Mouse (Mus musculus) kidney, embryonic 14.5 days (tissue): Measurements from ENCODE around the gene Plekha5. TPM values are rescaled to one million over a fixed set of nuclear protein-coding genes. Genes with fewer than 3 reads are reported as not detected.

Source experiments
- ATAC-seq: fragments of 200-750 bp; cut with Nextera tagmentation; 2 replicates; pipeline ENCODE4 v1.8.0; 2017; ENCODE audit warnings: moderate number of reproducible peaks, mild to moderate bottlenecking, moderate TSS enrichment, moderate library complexity; ENCODE audit not compliant: low FRiP score, low TSS enrichment
- H3K27ac ChIP-seq: fragments of 300-500 bp; sonication (generic); 2 replicates; pipeline ENCODE4 v1.5.1; 2014; ENCODE audit warnings: low read depth, mild to moderate bottlenecking, low read length, moderate library complexity, mixed read lengths
- H3K27me3 ChIP-seq: fragments of 300-500 bp; sonication (generic); 2 replicates; pipeline ENCODE4 v1.6.1; 2014; ENCODE audit warnings: mild to moderate bottlenecking, low read length; ENCODE audit not compliant: control insufficient read depth, insufficient read depth
- H3K36me3 ChIP-seq: fragments of 300-500 bp; sonication (generic); 2 replicates; pipeline ENCODE4 v1.6.1; 2014; ENCODE audit warnings: low read length, mixed read lengths; ENCODE audit not compliant: control insufficient read depth, insufficient read depth
- H3K4me1 ChIP-seq: fragments of 300-500 bp; sonication (generic); 2 replicates; pipeline ENCODE4 v1.6.1; 2014; ENCODE audit warnings: low read length, mixed read lengths; ENCODE audit not compliant: control insufficient read depth, insufficient read depth
- H3K4me2 ChIP-seq: fragments of 300-500 bp; sonication (generic); replicated peaks from 2 replicates; pipeline ENCODE4 v1.6.1; 2014; ENCODE audit warnings: low read depth, mild to moderate bottlenecking, low read length
- H3K4me3 ChIP-seq: fragments of 300-500 bp; sonication (generic); 2 replicates; pipeline ENCODE4 v1.5.1; 2014; ENCODE audit warnings: mild to moderate bottlenecking, low read length
- H3K9ac ChIP-seq: fragments of 300-500 bp; sonication (generic); 2 replicates; pipeline ENCODE4 v1.6.1; 2014; ENCODE audit warnings: low read depth, mild to moderate bottlenecking, low read length, moderate library complexity
- H3K9me3 ChIP-seq: fragments of 300-500 bp; sonication (generic); 2 replicates; pipeline ENCODE4 v1.6.1; 2016; ENCODE audit warnings: low read length; ENCODE audit not compliant: control insufficient read depth
- WGBS: fragments of 180-500 bp; shearing (Covaris S2); extraction: QIAGEN DNeasy Blood & Tissue Kit; methylation state at CpG from one replicate; pipeline ENCODE4 v1.1.7; 2014; 5-methylcytosine and 5-hydroxymethylcytosine counted together
- polyA plus RNA-seq: library from polyadenylated mRNA; unstranded; fragments of >200 nt; fragmentation: Nextera tagmentation; extraction: Ambion mirVana; gene quantifications from 2 replicates; pipeline ENCODE4 v1.2.1, GENCODE M21; 2014

Plekha5 gene
- polyA plus RNA-seq, 1 experiment from 2014 or later, result 63.4 TPM

- H3K27me3 ChIP-seq, result no peaks in the 10 kb centered on the region
- peaks cover 72% of the 10 kb centered on the region for H3K36me3 ChIP-seq
- WGBS, result 94% methylated on average over 12 of the region's 12 CpGs
- H3K4me1 ChIP-seq, result no peaks in the 10 kb centered on the region
- H3K4me3 ChIP-seq, result no peak overlapping the region
- no peak overlapping the region for H3K4me2 ChIP-seq
- H3K9me3 ChIP-seq, result no peaks in the 10 kb centered on the region
- H3K9ac ChIP-seq, result no peak overlapping the region
- no peak for ATAC-seq
- no peak overlapping the region for H3K27ac ChIP-seq
Observed at GRCm38 (mm10) chr6:140642655-140643054, 218.8 kb downstream of the Plekha5 start.

- no peak overlapping the region for H3K4me2 ChIP-seq
- no peak for ATAC-seq
- H3K9me3 ChIP-seq, result no peaks in the 10 kb centered on the region
- no peak overlapping the region for H3K4me3 ChIP-seq
- H3K9ac ChIP-seq, result no peak overlapping the region
- H3K4me1 ChIP-seq, result no peaks in the 10 kb centered on the region
- no peaks in the 10 kb centered on the region for H3K27me3 ChIP-seq
- H3K27ac ChIP-seq, result no peak overlapping the region
- peaks cover 71% of the 10 kb centered on the region for H3K36me3 ChIP-seq
Observed at GRCm38 (mm10) chr6:140645931-140646330, 222.1 kb downstream of the Plekha5 start.

Other genes with a start within 250 kb of the Plekha5 start
- gene Aebp2, start 198.6 kb downstream of the Plekha5 start, polyA plus RNA-seq, result 18.0 and 22.4 TPM in 2 replicates